Comparison of ENCODE assay signal across 23 mouse cellular contexts in genomic region chr1:58027707-58028106, GRCm38 (mm10). TPM values are rescaled to one million over a fixed set of nuclear protein-coding genes. Genes with fewer than 3 reads are reported as not detected.
A peak's percentile ranks its signal among the peaks of the same experiment; 100 is the strongest.
DNase-seq lines count a peak whose midpoint lies in the region; ATAC-seq lines count a peak whose summit lies in the region.
"Had no signal": no experiment of that assay in that cellular context is flagged by ENCODE, and none has a peak within 500 bp of the region (broad histone marks: within the 10 kb centered on the region; RNA-seq: fewer than 3 reads in every experiment).

No protein-coding gene starts in this region.

- 0 out of 2 replicates have a peak overlapping the region, but pooled peaks have one; percentile 22 for H3K9ac ChIP-seq in heart, embryonic 11.5 days (ENCODE audit: low read depth, low read length)
- peak overlapping the region; percentile 22; the same call in 1 of the 2 replicates for H3K9ac ChIP-seq in liver, embryonic 12.5 days
- H3K9ac ChIP-seq: embryonic facial prominence, embryonic 15.5 days; forebrain, postnatal 0 days; hindbrain, embryonic 12.5 days; limb, embryonic 15.5 days; midbrain, embryonic 13.5 days had no signal

- H3K36me3 ChIP-seq in heart, embryonic 11.5 days (ENCODE audit: control insufficient read depth, insufficient read depth, low read length) = no peaks in the 10 kb centered on the region
- peaks cover 26% of the 10 kb centered on the region for H3K36me3 ChIP-seq in megakaryocyte, embryonic 14.5 days (replicated peaks; ENCODE audit: low read length)
- peaks cover 27% of the 10 kb centered on the region for H3K36me3 ChIP-seq in liver, embryonic 12.5 days
- H3K36me3 ChIP-seq: embryonic facial prominence, embryonic 15.5 days; limb, embryonic 15.5 days had no signal

- WGBS in heart, embryonic 11.5 days (ENCODE audit: insufficient replicate concordance) = 28% methylated on average over 7 of the region's 7 CpGs
- WGBS in liver, embryonic 12.5 days (ENCODE audit: insufficient replicate concordance) = 23% methylated on average over 7 of the region's 7 CpGs

- peak overlapping the region; percentile 59 for H3K27ac ChIP-seq in heart, embryonic 11.5 days (ENCODE audit: low read depth, low read length)
- 0 out of 2 replicates have a peak overlapping the region, but pooled peaks have one; percentile 22 for H3K27ac ChIP-seq in liver, embryonic 12.5 days
- H3K27ac ChIP-seq: embryonic facial prominence, embryonic 15.5 days; hindbrain, embryonic 12.5 days; limb, embryonic 15.5 days; macrophage; midbrain, embryonic 13.5 days had no signal

- H3K9me3 ChIP-seq in heart, embryonic 11.5 days (replicated peaks; ENCODE audit: control insufficient read depth, low read length) = no peaks in the 10 kb centered on the region
- H3K9me3 ChIP-seq in megakaryocyte, embryonic 14.5 days = no peaks in the 10 kb centered on the region
- H3K9me3 ChIP-seq in liver, embryonic 12.5 days (replicated peaks) = no peaks in the 10 kb centered on the region
- H3K9me3 ChIP-seq: embryonic facial prominence, embryonic 15.5 days; hindbrain, embryonic 12.5 days; limb, embryonic 15.5 days; midbrain, embryonic 13.5 days had no signal

- no peaks in the 10 kb centered on the region for H3K27me3 ChIP-seq in heart, embryonic 11.5 days (ENCODE audit: control insufficient read depth, insufficient read depth, low read length)
- H3K27me3 ChIP-seq in megakaryocyte, embryonic 14.5 days (replicated peaks) = peaks cover 23% of the 10 kb centered on the region
- no peaks in the 10 kb centered on the region for H3K27me3 ChIP-seq in liver, embryonic 12.5 days (replicated peaks)
- H3K27me3 ChIP-seq: embryonic facial prominence, embryonic 15.5 days; hindbrain, embryonic 12.5 days; limb, embryonic 15.5 days; midbrain, embryonic 13.5 days had no signal

- no peak for DNase-seq in heart, postnatal 10 days
- DNase-seq in cerebellum, postnatal 14 days = no peak
- DNase-seq: adrenal gland, postnatal 10 days; cerebellum, adult 8-10 months; forebrain, postnatal 0 days; gastrocnemius, postnatal 14 days; kidney, adult 2 months; kidney, postnatal 10 days; left cerebral cortex, postnatal 4 days; thymus, adult 2 months; thymus, postnatal 4 days had no signal

- peak overlapping the region; percentile 29 for H3K4me2 ChIP-seq in heart, embryonic 11.5 days
- H3K4me2 ChIP-seq in liver, embryonic 12.5 days = peak overlapping the region; percentile 52
- H3K4me2 ChIP-seq: embryonic facial prominence, embryonic 15.5 days; hindbrain, embryonic 12.5 days; limb, embryonic 15.5 days; midbrain, embryonic 13.5 days had no signal

- ATAC-seq in heart, embryonic 11.5 days (replicated peaks; ENCODE audit: insufficient number of reproducible peaks, low FRiP score, low TSS enrichment) = no peak
- no peak for ATAC-seq in megakaryocyte, adult 5-6 weeks (ENCODE audit: poor library complexity, severe bottlenecking)
- peak; percentile 57; the same call in 1 of the 2 replicates for ATAC-seq in liver, embryonic 12.5 days
- ATAC-seq in megakaryocyte-erythroid progenitor cell, adult 5-6 weeks (replicated peaks; ENCODE audit: low FRiP score, low TSS enrichment, poor library complexity, severe bottlenecking) = peak; percentile 33; the same call in 1 of the 2 replicates
- ATAC-seq in erythroblast, adult 5-6 weeks (replicated peaks; ENCODE audit: low FRiP score, poor library complexity, severe bottlenecking) = no peak
- ATAC-seq: CD4-positive, CD25-positive, alpha-beta regulatory T cell, adult 4 months; forebrain, postnatal 0 days; midbrain, embryonic 13.5 days had no signal

- H3K4me3 ChIP-seq in heart, embryonic 11.5 days (ENCODE audit: low read depth, low read length) = no peak overlapping the region
- H3K4me3 ChIP-seq in megakaryocyte, embryonic 14.5 days (replicated peaks) = peak overlapping the region; percentile 72
- peak overlapping the region; percentile 7; the same call in 1 of the 2 replicates for H3K4me3 ChIP-seq in liver, embryonic 12.5 days
- H3K4me3 ChIP-seq: embryonic facial prominence, embryonic 15.5 days; hindbrain, embryonic 12.5 days; limb, embryonic 15.5 days; midbrain, embryonic 13.5 days had no signal

- intact Hi-C loops in heart, postnatal 10 days (cut with DNase I) = no loop called here

- H3K4me1 ChIP-seq in heart, embryonic 11.5 days (ENCODE audit: control insufficient read depth, insufficient read depth, low read length) = peaks cover 16% of the 10 kb centered on the region
- peaks cover 46% of the 10 kb centered on the region for H3K4me1 ChIP-seq in megakaryocyte, embryonic 14.5 days
- peaks cover 43% of the 10 kb centered on the region for H3K4me1 ChIP-seq in liver, embryonic 12.5 days

RNA-seq across cellular contexts. Expression of gene Aox1, which starts 2.0 kb away (rescaled TPM):
- polyA plus RNA-seq in heart, embryonic 11.5 days (2014; fragmentation: Nextera tagmentation; extraction: Ambion mirVana) = 0.34 and 0.39 TPM in 2 replicates
- 1 to 10 TPM; 2.7 to 2.9 TPM for total RNA-seq in heart, postnatal 10 days (2021)
- 0.66 TPM in 1 of 2 replicates, not detected in the other for polyA plus RNA-seq in megakaryocyte, embryonic 14.5 days (2012; ENCODE audit: insufficient read depth, low replicate concordance)
- total RNA-seq in megakaryocyte, adult 5-6 weeks (2015) = 0.27 TPM in 1 of 2 replicates, not detected in the other
- 0.04 and 0.16 TPM in 2 replicates for total RNA-seq in megakaryocyte, adult 5-6 weeks (2017)
- 0.06 and 0.07 TPM in 2 replicates for polyA plus RNA-seq in liver, embryonic 12.5 days (2016; fragmentation: Nextera tagmentation; extraction: Ambion mirVana)
- total RNA-seq in megakaryocyte-erythroid progenitor cell, adult 5-6 weeks (2014; fragmentation: Nextera tagmentation) = not detected in 2 replicates
- total RNA-seq in megakaryocyte-erythroid progenitor cell, adult 5-6 weeks (2017) = not detected in 2 replicates
- total RNA-seq in erythroblast, adult 5-6 weeks (2015; ENCODE audit: low replicate concordance) = not detected in 2 replicates
- 0.42 TPM in 1 of 2 replicates, not detected in the other for total RNA-seq in erythroblast, adult 5-6 weeks (2017; ENCODE audit: low replicate concordance)

RNA-seq across cellular contexts. Expression of gene Kctd18, which starts 9.0 kb away (rescaled TPM):
- polyA plus RNA-seq in heart, embryonic 11.5 days (2014; fragmentation: Nextera tagmentation; extraction: Ambion mirVana) = 11.1 and 11.5 TPM in 2 replicates
- 1 to 10 TPM; 8.8 to 8.9 TPM for total RNA-seq in heart, postnatal 10 days (2021)
- 6.8 and 25.8 TPM in 2 replicates for polyA plus RNA-seq in megakaryocyte, embryonic 14.5 days (2012; ENCODE audit: insufficient read depth, low replicate concordance)
- total RNA-seq in megakaryocyte, adult 5-6 weeks (2015) = 10.9 and 11.6 TPM in 2 replicates
- total RNA-seq in megakaryocyte, adult 5-6 weeks (2017) = 17.4 and 18.7 TPM in 2 replicates
- polyA plus RNA-seq in liver, embryonic 12.5 days (2016; fragmentation: Nextera tagmentation; extraction: Ambion mirVana) = 5.7 and 5.9 TPM in 2 replicates
- total RNA-seq in megakaryocyte-erythroid progenitor cell, adult 5-6 weeks (2014; fragmentation: Nextera tagmentation) = 14.1 and 19.1 TPM in 2 replicates
- 17.8 and 22.7 TPM in 2 replicates for total RNA-seq in megakaryocyte-erythroid progenitor cell, adult 5-6 weeks (2017)
- 0.77 and 5.0 TPM in 2 replicates for total RNA-seq in erythroblast, adult 5-6 weeks (2015; ENCODE audit: low replicate concordance)
- total RNA-seq in erythroblast, adult 5-6 weeks (2017; ENCODE audit: low replicate concordance) = 4.9 and 5.6 TPM in 2 replicates

RNA-seq across cellular contexts. Expression of gene Sgo2a, which starts 31.9 kb away (rescaled TPM):
- polyA plus RNA-seq in heart, embryonic 11.5 days (2014; fragmentation: Nextera tagmentation; extraction: Ambion mirVana) = 18.9 and 21.6 TPM in 2 replicates
- 1 to 10 TPM; 6.4 to 7.2 TPM for total RNA-seq in heart, postnatal 10 days (2021)
- 0.29 TPM in 1 of 2 replicates, not detected in the other for polyA plus RNA-seq in megakaryocyte, embryonic 14.5 days (2012; ENCODE audit: insufficient read depth, low replicate concordance)
- 40.0 and 40.6 TPM in 2 replicates for total RNA-seq in megakaryocyte, adult 5-6 weeks (2015)
- 43.0 and 43.6 TPM in 2 replicates for total RNA-seq in megakaryocyte, adult 5-6 weeks (2017)
- polyA plus RNA-seq in liver, embryonic 12.5 days (2016; fragmentation: Nextera tagmentation; extraction: Ambion mirVana) = 12.4 and 12.9 TPM in 2 replicates
- total RNA-seq in megakaryocyte-erythroid progenitor cell, adult 5-6 weeks (2014; fragmentation: Nextera tagmentation) = 17.5 and 17.8 TPM in 2 replicates
- 15.1 and 15.5 TPM in 2 replicates for total RNA-seq in megakaryocyte-erythroid progenitor cell, adult 5-6 weeks (2017)
- total RNA-seq in erythroblast, adult 5-6 weeks (2015; ENCODE audit: low replicate concordance) = 12.7 and 16.7 TPM in 2 replicates
- total RNA-seq in erythroblast, adult 5-6 weeks (2017; ENCODE audit: low replicate concordance) = 19.4 and 19.6 TPM in 2 replicates

Comparison
In these comparisons a context has a peak if more than half of its experiments do, and no peak if none do; other contexts are left out.
1. ATAC-seq: peak in liver, embryonic 12.5 days (single experiment) and megakaryocyte-erythroid progenitor cell, adult 5-6 weeks (single experiment); none in heart, embryonic 11.5 days (single experiment), megakaryocyte, adult 5-6 weeks (single experiment) and erythroblast, adult 5-6 weeks (single experiment).